Mouse (Mus musculus) spleen, postnatal 36 days (tissue): ENCODE data around the gene Odaph.

Source experiments
- DNase-seq, 2 experiments: peaks; one replicate each; pipeline ENCODE4 v3.0.0; 2022; ENCODE audit warnings: low spot score in 2 of 2, mixed read lengths in 1 of 2

Gene Odaph

GRCm38 (mm10) chr5:91989261-91989660 is 2.0 kb downstream of the Odaph start:
- DNase-seq = no peak

GRCm38 (mm10) chr5:91991191-91991937 is 4.1 kb downstream of the Odaph start:
- DNase-seq = peak; percentile 64 to 74

- peak; percentile 43 to 49 for DNase-seq
Observed at GRCm38 (mm10) chr5:91993061-91993460, 5.8 kb downstream of the Odaph start.

GRCm38 (mm10) chr5:91994546-91994945 is 7.3 kb downstream of the Odaph start:
- no peak for DNase-seq

- peak; percentile 74 to 77 for DNase-seq
Observed at GRCm38 (mm10) chr5:92000770-92001169, 13.5 kb downstream of the Odaph start.

GRCm38 (mm10) chr5:92003011-92003410 is 15.7 kb downstream of the Odaph start:
- peak; percentile 36 to 39 for DNase-seq

- no peak for DNase-seq
Observed at GRCm38 (mm10) chr5:92009827-92010226, 22.6 kb downstream of the Odaph start.

- DNase-seq = no peak
Observed at GRCm38 (mm10) chr5:92011756-92012155, 24.5 kb downstream of the Odaph start.

GRCm38 (mm10) chr5:92019960-92020359 is 32.7 kb downstream of the Odaph start:
- DNase-seq = no peak

- peak; percentile 93 to 94 for DNase-seq
Observed at GRCm38 (mm10) chr5:92042377-92043348, 55.4 kb downstream of the Odaph start.

GRCm38 (mm10) chr5:92043783-92044182 is 56.5 kb downstream of the Odaph start, which contains the start of gene Cdkl2:
Cdkl2 (minus strand) TSS chr5:92043883.
- no peak for DNase-seq
